Mouse (Mus musculus): ENCODE measurements at regions not wholly inside any gene's neighbourhood (a gene's known extent, or its start where the extent isn't known, plus 50 kb on each side); places are given as distances from the start of the nearest gene placed in this dataset.

- Histone ChIP-seq H3K4me1 (replicated peaks; ENCODE audit: control insufficient read depth, insufficient read depth, low read length) (no peaks in the 10 kb centered on the region), H3K4me3 (ENCODE audit: control insufficient read depth, insufficient read depth, low read length) (no peak overlapping the region), H3K27me3 (ENCODE audit: control insufficient read depth, insufficient read depth, low read length) (no peaks in the 10 kb centered on the region), H3K36me3 (ENCODE audit: control insufficient read depth, insufficient read depth, low read length) (no peaks in the 10 kb centered on the region), H3K27ac (ENCODE audit: control insufficient read depth, insufficient read depth, low read length) (no peak overlapping the region)
- WGBS = 65% methylated on average over 5 of the region's 5 CpGs
- TF ChIP-seq POLR2A (IDR thresholded peaks at IDR 0.05; ENCODE audit: control insufficient read depth, extremely low read depth, insufficient read depth, low read length, poor library complexity) (no peak), CTCF (IDR thresholded peaks at IDR 0.05; ENCODE audit: borderline replicate concordance, control insufficient read depth, extremely low read depth, insufficient read depth, low read length, poor library complexity) (no peak)
- no peak for DNase-seq
Measured at GRCm38 (mm10) chr2:92742025-92742424, 142.5 kb downstream of the Chst1 start.

GRCm38 (mm10) chr2:92742671-92743070 lies 143.2 kb downstream of the Chst1 start:
- H3K27ac ChIP-seq (ENCODE audit: control insufficient read depth, insufficient read depth, low read length) = no peak overlapping the region
- H3K4me3 ChIP-seq (ENCODE audit: control insufficient read depth, insufficient read depth, low read length) = no peak overlapping the region
- no peaks in the 10 kb centered on the region for H3K27me3 ChIP-seq (ENCODE audit: control insufficient read depth, insufficient read depth, low read length)
- H3K4me1 ChIP-seq (replicated peaks; ENCODE audit: control insufficient read depth, insufficient read depth, low read length) = no peaks in the 10 kb centered on the region
- no peak for DNase-seq
- no peaks in the 10 kb centered on the region for H3K36me3 ChIP-seq (ENCODE audit: control insufficient read depth, insufficient read depth, low read length)
- no peak for TF ChIP-seq POLR2A (IDR thresholded peaks at IDR 0.05; ENCODE audit: control insufficient read depth, extremely low read depth, insufficient read depth, low read length, poor library complexity)

GRCm38 (mm10) chr2:92743152-92743551 lies 143.6 kb downstream of the Chst1 start:
- no peak for TF ChIP-seq CTCF (IDR thresholded peaks at IDR 0.05; ENCODE audit: borderline replicate concordance, control insufficient read depth, extremely low read depth, insufficient read depth, low read length, poor library complexity)
- no peak for TF ChIP-seq POLR2A (IDR thresholded peaks at IDR 0.05; ENCODE audit: control insufficient read depth, extremely low read depth, insufficient read depth, low read length, poor library complexity)
- H3K4me1 ChIP-seq (replicated peaks; ENCODE audit: control insufficient read depth, insufficient read depth, low read length) = no peaks in the 10 kb centered on the region
- H3K27ac ChIP-seq (ENCODE audit: control insufficient read depth, insufficient read depth, low read length) = no peak overlapping the region
- no peaks in the 10 kb centered on the region for H3K27me3 ChIP-seq (ENCODE audit: control insufficient read depth, insufficient read depth, low read length)
- whole genome bisulfite sequencing = 33% methylated on average over 5 of the region's 5 CpGs
- no peak overlapping the region for H3K4me3 ChIP-seq (ENCODE audit: control insufficient read depth, insufficient read depth, low read length)
- DNase-seq = no peak
- H3K36me3 ChIP-seq (ENCODE audit: control insufficient read depth, insufficient read depth, low read length) = no peaks in the 10 kb centered on the region

GRCm38 (mm10) chr2:92743911-92744310 lies 144.4 kb downstream of the Chst1 start:
- no peak overlapping the region for H3K27ac ChIP-seq (ENCODE audit: control insufficient read depth, insufficient read depth, low read length)
- 91% methylated on average over 5 of the region's 5 CpGs for WGBS
- H3K4me3 ChIP-seq (ENCODE audit: control insufficient read depth, insufficient read depth, low read length) = no peak overlapping the region
- no peaks in the 10 kb centered on the region for H3K36me3 ChIP-seq (ENCODE audit: control insufficient read depth, insufficient read depth, low read length)
- no peak for TF ChIP-seq POLR2A (IDR thresholded peaks at IDR 0.05; ENCODE audit: control insufficient read depth, extremely low read depth, insufficient read depth, low read length, poor library complexity)
- TF ChIP-seq CTCF (IDR thresholded peaks at IDR 0.05; ENCODE audit: borderline replicate concordance, control insufficient read depth, extremely low read depth, insufficient read depth, low read length, poor library complexity) = no peak
- no peaks in the 10 kb centered on the region for H3K27me3 ChIP-seq (ENCODE audit: control insufficient read depth, insufficient read depth, low read length)
- DNase-seq = no peak
- no peaks in the 10 kb centered on the region for H3K4me1 ChIP-seq (replicated peaks; ENCODE audit: control insufficient read depth, insufficient read depth, low read length)

GRCm38 (mm10) chr2:92747406-92747805 lies 147.9 kb downstream of the Chst1 start:
- Histone ChIP-seq H3K4me3 (ENCODE audit: control insufficient read depth, insufficient read depth, low read length) (no peak overlapping the region), H3K27me3 (ENCODE audit: control insufficient read depth, insufficient read depth, low read length) (no peaks in the 10 kb centered on the region), H3K27ac (ENCODE audit: control insufficient read depth, insufficient read depth, low read length) (no peak overlapping the region), H3K4me1 (replicated peaks; ENCODE audit: control insufficient read depth, insufficient read depth, low read length) (no peaks in the 10 kb centered on the region), H3K36me3 (ENCODE audit: control insufficient read depth, insufficient read depth, low read length) (no peaks in the 10 kb centered on the region)
- WGBS = 85% methylated on average over 2 of the region's 2 CpGs
- TF ChIP-seq POLR2A (IDR thresholded peaks at IDR 0.05; ENCODE audit: control insufficient read depth, extremely low read depth, insufficient read depth, low read length, poor library complexity) (no peak), CTCF (IDR thresholded peaks at IDR 0.05; ENCODE audit: borderline replicate concordance, control insufficient read depth, extremely low read depth, insufficient read depth, low read length, poor library complexity) (no peak)
- no peak for DNase-seq

GRCm38 (mm10) chr2:92750116-92750515 lies 150.6 kb downstream of the Chst1 start:
- no peak for DNase-seq
- Histone ChIP-seq H3K4me3 (ENCODE audit: control insufficient read depth, insufficient read depth, low read length) (no peak overlapping the region), H3K36me3 (ENCODE audit: control insufficient read depth, insufficient read depth, low read length) (no peaks in the 10 kb centered on the region), H3K27me3 (ENCODE audit: control insufficient read depth, insufficient read depth, low read length) (no peaks in the 10 kb centered on the region), H3K4me1 (replicated peaks; ENCODE audit: control insufficient read depth, insufficient read depth, low read length) (no peaks in the 10 kb centered on the region), H3K27ac (ENCODE audit: control insufficient read depth, insufficient read depth, low read length) (no peak overlapping the region)
- 76% methylated on average over 4 of the region's 4 CpGs for WGBS
- TF ChIP-seq CTCF (IDR thresholded peaks at IDR 0.05; ENCODE audit: borderline replicate concordance, control insufficient read depth, extremely low read depth, insufficient read depth, low read length, poor library complexity) = no peak
- no peak for TF ChIP-seq POLR2A (IDR thresholded peaks at IDR 0.05; ENCODE audit: control insufficient read depth, extremely low read depth, insufficient read depth, low read length, poor library complexity)

- TF ChIP-seq CTCF (IDR thresholded peaks at IDR 0.05; ENCODE audit: borderline replicate concordance, control insufficient read depth, extremely low read depth, insufficient read depth, low read length, poor library complexity) = no peak
- TF ChIP-seq POLR2A (IDR thresholded peaks at IDR 0.05; ENCODE audit: control insufficient read depth, extremely low read depth, insufficient read depth, low read length, poor library complexity) = no peak
- no peak for DNase-seq
- no peaks in the 10 kb centered on the region for H3K27me3 ChIP-seq (ENCODE audit: control insufficient read depth, insufficient read depth, low read length)
- H3K27ac ChIP-seq (ENCODE audit: control insufficient read depth, insufficient read depth, low read length) = no peak overlapping the region
- no peaks in the 10 kb centered on the region for H3K4me1 ChIP-seq (replicated peaks; ENCODE audit: control insufficient read depth, insufficient read depth, low read length)
- no peak overlapping the region for H3K4me3 ChIP-seq (ENCODE audit: control insufficient read depth, insufficient read depth, low read length)
- WGBS = 59% methylated on average over 4 of the region's 4 CpGs
- no peaks in the 10 kb centered on the region for H3K36me3 ChIP-seq (ENCODE audit: control insufficient read depth, insufficient read depth, low read length)
Measured at GRCm38 (mm10) chr2:92750672-92751071, 151.2 kb downstream of the Chst1 start.

All from thymus, adult 2 months (tissue).